Mouse (Mus musculus): Measurements from ENCODE around the gene Gm28230. TPM values are rescaled to one million over a fixed set of nuclear protein-coding genes. Genes with fewer than 3 reads are reported as not detected.

The Gm28230 gene
- total RNA-seq, 2 experiments from 2014 or later, result not detected

GRCm38 (mm10) chr2:74751861-74752260 is 25.3 kb downstream of the Gm28230 start:
- ATAC-seq (replicated peaks; ENCODE audit: low FRiP score, low TSS enrichment, poor library complexity, severe bottlenecking), result no peak

GRCm38 (mm10) chr2:74752431-74753174 is 26.1 kb downstream of the Gm28230 start:
- no peak for ATAC-seq (replicated peaks; ENCODE audit: low FRiP score, low TSS enrichment, poor library complexity, severe bottlenecking)

GRCm38 (mm10) chr2:74753175-74753523 is 26.6 kb downstream of the Gm28230 start:
- no peak for ATAC-seq (replicated peaks; ENCODE audit: low FRiP score, low TSS enrichment, poor library complexity, severe bottlenecking)

- no peak for ATAC-seq (replicated peaks; ENCODE audit: low FRiP score, low TSS enrichment, poor library complexity, severe bottlenecking)
These were observed 27.2 kb downstream of the Gm28230 start for GRCm38 (mm10) chr2:74753711-74754110.

- ATAC-seq (replicated peaks; ENCODE audit: low FRiP score, low TSS enrichment, poor library complexity, severe bottlenecking), result no peak
These were observed 33.6 kb downstream of the Gm28230 start for GRCm38 (mm10) chr2:74760146-74760545.

- ATAC-seq (replicated peaks; ENCODE audit: low FRiP score, low TSS enrichment, poor library complexity, severe bottlenecking), result no peak
These were observed 35.4 kb downstream of the Gm28230 start for GRCm38 (mm10) chr2:74761941-74762340.

- ATAC-seq (replicated peaks; ENCODE audit: low FRiP score, low TSS enrichment, poor library complexity, severe bottlenecking), result no peak
These were observed 36.2 kb downstream of the Gm28230 start, which contains the start of gene Hoxd1 for GRCm38 (mm10) chr2:74762522-74763244. Gene Hoxd1 (plus strand): TSS chr2:74762980.

GRCm38 (mm10) chr2:74763245-74763735 is 36.8 kb downstream of the Gm28230 start:
- no peak for ATAC-seq (replicated peaks; ENCODE audit: low FRiP score, low TSS enrichment, poor library complexity, severe bottlenecking)

- ATAC-seq (replicated peaks; ENCODE audit: low FRiP score, low TSS enrichment, poor library complexity, severe bottlenecking), result no peak
These were observed 37.4 kb downstream of the Gm28230 start for GRCm38 (mm10) chr2:74763976-74764375.

GRCm38 (mm10) chr2:74774359-74774758 is 47.8 kb downstream of the Gm28230 start:
- no peak for ATAC-seq (replicated peaks; ENCODE audit: low FRiP score, low TSS enrichment, poor library complexity, severe bottlenecking)

- no peak for ATAC-seq (replicated peaks; ENCODE audit: low FRiP score, low TSS enrichment, poor library complexity, severe bottlenecking)
These were observed 51.2 kb downstream of the Gm28230 start for GRCm38 (mm10) chr2:74777536-74778275.

GRCm38 (mm10) chr2:74781386-74781785 is 54.9 kb downstream of the Gm28230 start:
- ATAC-seq (replicated peaks; ENCODE audit: low FRiP score, low TSS enrichment, poor library complexity, severe bottlenecking), result no peak

GRCm38 (mm10) chr2:74795531-74795930 is 69.0 kb downstream of the Gm28230 start:
- ATAC-seq (replicated peaks; ENCODE audit: low FRiP score, low TSS enrichment, poor library complexity, severe bottlenecking), result no peak

Other genes with a start within 250 kb of the Gm28230 start
- gene Lnpk, start 147.3 kb upstream of the Gm28230 start, total RNA-seq (2014; fragmentation: Nextera tagmentation), result 35.0 and 44.4 TPM in 2 replicates
- 50.0 and 56.6 TPM in 2 replicates for gene Lnpk, start 147.3 kb upstream of the Gm28230 start, total RNA-seq (2017)
- gene Evx2, start 67.2 kb upstream of the Gm28230 start, total RNA-seq (2014; fragmentation: Nextera tagmentation), result not detected in 2 replicates
- gene Evx2, start 67.2 kb upstream of the Gm28230 start, total RNA-seq (2017), result not detected in 2 replicates
- not detected in 2 replicates for gene Hoxd13, start 58.4 kb upstream of the Gm28230 start, total RNA-seq (2014; fragmentation: Nextera tagmentation)
- gene Hoxd13, start 58.4 kb upstream of the Gm28230 start, total RNA-seq (2017), result not detected in 2 replicates
- gene Hoxd12, start 51.7 kb upstream of the Gm28230 start, total RNA-seq (2014; fragmentation: Nextera tagmentation), result not detected in 2 replicates
- gene Hoxd12, start 51.7 kb upstream of the Gm28230 start, total RNA-seq (2017), result not detected in 2 replicates
- gene Hoxd11, start 47.2 kb upstream of the Gm28230 start, total RNA-seq (2014; fragmentation: Nextera tagmentation), result not detected in 2 replicates
- not detected in 2 replicates for gene Hoxd11, start 47.2 kb upstream of the Gm28230 start, total RNA-seq (2017)
- gene Hoxd10, start 34.8 kb upstream of the Gm28230 start, total RNA-seq (2014; fragmentation: Nextera tagmentation), result not detected in 2 replicates
- 0.65 TPM in 1 of 2 replicates, not detected in the other for gene Hoxd10, start 34.8 kb upstream of the Gm28230 start, total RNA-seq (2017)
- not detected in 2 replicates for gene Hoxd9, start 29.0 kb upstream of the Gm28230 start, total RNA-seq (2014; fragmentation: Nextera tagmentation)
- not detected in 2 replicates for gene Hoxd9, start 29.0 kb upstream of the Gm28230 start, total RNA-seq (2017)
- gene Hoxd8, start 22.1 kb upstream of the Gm28230 start, total RNA-seq (2014; fragmentation: Nextera tagmentation), result not detected in 2 replicates
- gene Hoxd8, start 22.1 kb upstream of the Gm28230 start, total RNA-seq (2017), result not detected in 2 replicates
- gene Hoxd3, start 14.8 kb upstream of the Gm28230 start, total RNA-seq (2014; fragmentation: Nextera tagmentation), result not detected in 2 replicates
- gene Hoxd3, start 14.8 kb upstream of the Gm28230 start, total RNA-seq (2017), result not detected in 2 replicates
- not detected in 2 replicates for gene Hoxd4, start 14.8 kb upstream of the Gm28230 start, total RNA-seq (2014; fragmentation: Nextera tagmentation)
- gene Hoxd4, start 14.8 kb upstream of the Gm28230 start, total RNA-seq (2017), result not detected in 2 replicates
- not detected in 2 replicates for gene Hoxd1, start 36.3 kb downstream of the Gm28230 start, total RNA-seq (2014; fragmentation: Nextera tagmentation)
- not detected in 2 replicates for gene Hoxd1, start 36.3 kb downstream of the Gm28230 start, total RNA-seq (2017)
- gene Mtx2, start 99.1 kb downstream of the Gm28230 start, total RNA-seq (2014; fragmentation: Nextera tagmentation), result 71.8 and 72.1 TPM in 2 replicates
- gene Mtx2, start 99.1 kb downstream of the Gm28230 start, total RNA-seq (2017), result 50.6 and 51.1 TPM in 2 replicates

All from megakaryocyte-erythroid progenitor cell, adult 5-6 weeks (primary cell).